ENCODE assay signal across 8 mouse cellular contexts in genomic region chr1:74036560-74037390, GRCm38 (mm10).
DNase-seq lines count a peak whose midpoint lies in the region; ATAC-seq lines count a peak whose summit lies in the region.

No protein-coding gene starts in this region.

- 3% methylated on average over 26 of the region's 40 CpGs for WGBS in embryonic facial prominence, embryonic 14.5 days

- H3K9me3 ChIP-seq in embryonic facial prominence, embryonic 14.5 days (ENCODE audit: control insufficient read depth, low read length), result no peaks in the 10 kb centered on the region

- peak; percentile 76 to 77 for DNase-seq in adrenal gland, adult 18-20 months (ENCODE audit: low spot score in 2 of 2)
- DNase-seq in embryonic facial prominence, embryonic 14.5 days (ENCODE audit: low spot score), result peak; percentile 33
- peak; percentile 72 to 75 for DNase-seq in heart, postnatal 10 days
- peak; percentile 88 to 90 for DNase-seq in kidney, postnatal 36 days
- DNase-seq in splenic B cell, adult 2 months (ENCODE audit: low read depth, low spot score), result peak; percentile 18
- DNase-seq in right cerebral cortex, postnatal 10 days (ENCODE audit: low spot score in 2 of 2), result no peak
- DNase-seq in layer of hippocampus, adult 8-10 months (ENCODE audit: low spot score in 2 of 2), result no peak

- peak overlapping the region; percentile 60 for H3K9ac ChIP-seq in embryonic facial prominence, embryonic 14.5 days (ENCODE audit: low read depth, low read length)

- intact Hi-C loops in heart, postnatal 10 days (cut with DNase I), result loop anchor here (2.0 kb wide), 1 partner anchor 40 kb away; no protein-coding TSS in a partner anchor

- peaks cover 38% of the 10 kb centered on the region for H3K4me1 ChIP-seq in embryonic facial prominence, embryonic 14.5 days (ENCODE audit: control insufficient read depth, insufficient read depth, low read length)

- no peaks in the 10 kb centered on the region for H3K27me3 ChIP-seq in embryonic facial prominence, embryonic 14.5 days (replicated peaks; ENCODE audit: control insufficient read depth, insufficient read depth, low read length)
- H3K27me3 ChIP-seq in splenic B cell, adult 2 months (ENCODE audit: control insufficient read depth, insufficient read depth, low read length, poor library complexity, severe bottlenecking), result no peaks in the 10 kb centered on the region

- H3K4me2 ChIP-seq in embryonic facial prominence, embryonic 14.5 days (ENCODE audit: low read depth, low read length), result peak overlapping the region; percentile 54

- peak overlapping the region; percentile 40 for H3K4me3 ChIP-seq in embryonic facial prominence, embryonic 14.5 days (ENCODE audit: low read depth, low read length)

- H3K36me3 ChIP-seq in embryonic facial prominence, embryonic 14.5 days (ENCODE audit: control insufficient read depth, insufficient read depth, low read length), result no peaks in the 10 kb centered on the region
- H3K36me3 ChIP-seq in splenic B cell, adult 2 months (ENCODE audit: control insufficient read depth, insufficient read depth, low read length, poor library complexity, severe bottlenecking), result no peaks in the 10 kb centered on the region

- peak; percentile 63 for ATAC-seq in embryonic facial prominence, embryonic 14.5 days (ENCODE audit: low read depth)
- peak; percentile 60 for ATAC-seq in megakaryocyte progenitor cell, adult 5-6 weeks (replicated peaks; ENCODE audit: poor library complexity)

- H3K27ac ChIP-seq in embryonic facial prominence, embryonic 14.5 days (replicated peaks; ENCODE audit: low read depth, low read length), result peak overlapping the region; percentile 45; the same call in 1 of the 2 replicates

Comparison
In these comparisons a context has a peak if more than half of its experiments do, and no peak if none do; other contexts are left out.
1. DNase-seq: peak in adrenal gland, adult 18-20 months (2 of 2), embryonic facial prominence, embryonic 14.5 days (single experiment), heart, postnatal 10 days (2 of 2), kidney, postnatal 36 days (2 of 2) and splenic B cell, adult 2 months (single experiment); none in right cerebral cortex, postnatal 10 days (0 of 2) and layer of hippocampus, adult 8-10 months (0 of 2).